Mouse (Mus musculus) gastrocnemius, postnatal 10 days (tissue): ENCODE measurements around the gene Ints4. TPM values are rescaled to one million over a fixed set of nuclear protein-coding genes. Genes with fewer than 3 reads are reported as not detected.
"Not testable (repeated sequence)": the region's sequence is repeated elsewhere in the genome, so short reads cannot be mapped to it uniquely, and the experiment has no call there.

ENCODE experiments used
- DNase-seq: peaks from one replicate; pipeline ENCODE4 v3.0.0; 2021; ENCODE audit warnings: mixed read lengths
- long read RNA-seq, 2 experiments: library from polyadenylated mRNA; stranded (forward); transcript quantifications; one replicate each; pipeline ENCODE4 v2.0.0; 2021
- total RNA-seq, 2 experiments: library from RNA; stranded (reverse); gene quantifications; 2 replicates each; pipeline ENCODE4 v1.2.3; 2021

Gene Ints4
- total RNA-seq: 10 to 100 TPM; 27.2 to 27.3 TPM
- long read RNA-seq, experiment 1, transcript Ints4-201 (23 exons, 3,240 nt): major isoform, 18 of 29 reads
- long read RNA-seq, experiment 1, partial matches to known transcripts: 3 of 29 reads
- long read RNA-seq, experiment 1, other reads (novel, unspliced or antisense): 8 of 29 reads
- long read RNA-seq, experiment 2, transcript Ints4-201 (23 exons, 3,240 nt): major isoform, 17 of 26 reads
- long read RNA-seq, experiment 2, partial matches to known transcripts: 3 of 26 reads
- long read RNA-seq, experiment 2, other reads (novel, unspliced or antisense): 6 of 26 reads

- DNase-seq: peak; percentile 83
These were observed at the start of gene Ints4 for GRCm38 (mm10) chr7:97480821-97481339. Gene Ints4, plus strand, starts transcription at chr7:97480956.

GRCm38 (mm10) chr7:97433517-97433916, 47.2 kb upstream of the Ints4 start:
- DNase-seq: not testable (repeated sequence)

- DNase-seq: no peak
These were observed 46.2 kb upstream of the Ints4 start for GRCm38 (mm10) chr7:97434517-97434916.

GRCm38 (mm10) chr7:97438986-97439385, 41.8 kb upstream of the Ints4 start:
- DNase-seq: no peak

- peak; percentile 85 for DNase-seq
These were observed 34.4 kb upstream of the Ints4 start for GRCm38 (mm10) chr7:97446171-97446925.

- DNase-seq: no peak
These were observed 33.7 kb upstream of the Ints4 start for GRCm38 (mm10) chr7:97447050-97447531.

DNA sequence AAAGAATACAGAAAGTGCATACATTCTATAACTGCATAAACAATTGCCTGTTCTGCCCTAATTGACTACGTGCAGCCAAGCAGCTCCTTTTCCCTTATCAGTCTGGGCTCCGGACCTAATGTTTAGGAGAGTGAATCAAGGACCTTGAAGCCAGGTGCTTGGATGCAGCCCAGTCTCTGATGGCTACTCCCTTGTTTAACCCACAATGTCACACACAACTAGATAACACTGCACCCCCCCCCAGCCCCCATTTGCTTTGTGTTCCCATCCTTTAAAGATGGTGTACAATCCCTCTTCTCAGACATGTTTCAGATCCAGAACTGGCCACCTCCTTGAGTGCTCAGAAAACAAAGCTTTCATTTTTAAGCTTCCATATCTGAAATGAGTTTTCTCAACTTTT, 29.7 kb upstream of the Ints4 start, which contains the start of gene Kctd14:
Kctd14 (plus strand) TSS at position 301 of the 400 bp plus-strand sequence.
- DNase-seq: not testable (repeated sequence)

GRCm38 (mm10) chr7:97452196-97452595, 28.6 kb upstream of the Ints4 start:
- DNase-seq: no peak

DNA sequence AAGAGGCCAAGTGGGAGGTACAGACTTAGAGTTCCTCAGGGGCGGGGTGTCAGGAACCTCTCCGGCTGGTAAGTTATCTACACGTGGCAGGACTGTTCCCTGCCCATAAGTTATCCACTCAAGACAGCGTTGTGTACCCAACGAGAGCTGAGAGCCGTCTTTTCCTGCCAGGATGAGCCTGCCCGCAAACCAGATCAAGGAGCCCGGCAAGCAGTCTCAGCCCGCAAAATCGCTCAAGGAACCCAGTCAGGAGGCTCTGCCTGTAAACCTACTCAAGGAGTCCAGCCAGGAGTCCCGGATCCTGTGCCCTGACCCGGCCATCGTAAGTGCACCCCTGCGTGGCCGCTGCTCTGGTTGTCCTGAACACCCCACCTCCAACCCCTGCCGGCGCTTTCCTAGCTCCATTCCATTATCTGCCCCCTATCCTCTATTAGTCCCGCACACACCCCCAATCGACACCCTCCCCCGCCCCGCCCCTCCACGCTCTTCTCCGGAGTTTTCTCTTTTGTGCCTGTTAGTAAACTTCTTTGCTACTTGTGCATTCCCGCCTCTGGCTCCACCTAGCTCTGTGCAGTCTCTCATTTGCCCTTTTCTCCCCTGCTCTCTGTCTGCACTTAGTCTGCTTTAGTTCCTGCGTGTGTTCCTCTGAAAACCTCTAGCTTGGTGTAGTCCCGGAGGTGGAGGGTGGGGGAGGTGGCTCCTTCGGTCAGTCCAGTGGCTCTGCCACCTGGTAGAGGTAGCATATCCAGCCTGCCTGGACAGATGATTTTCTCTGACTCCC, 27.4 kb upstream of the Ints4 start:
- peak; percentile 13 for DNase-seq

GRCm38 (mm10) chr7:97454795-97455194, 26.0 kb upstream of the Ints4 start:
- DNase-seq: no peak

- DNase-seq: no peak
These were observed 25.2 kb upstream of the Ints4 start for GRCm38 (mm10) chr7:97455577-97455976.

GRCm38 (mm10) chr7:97473001-97473400, 7.8 kb upstream of the Ints4 start:
- no peak for DNase-seq

DNA sequence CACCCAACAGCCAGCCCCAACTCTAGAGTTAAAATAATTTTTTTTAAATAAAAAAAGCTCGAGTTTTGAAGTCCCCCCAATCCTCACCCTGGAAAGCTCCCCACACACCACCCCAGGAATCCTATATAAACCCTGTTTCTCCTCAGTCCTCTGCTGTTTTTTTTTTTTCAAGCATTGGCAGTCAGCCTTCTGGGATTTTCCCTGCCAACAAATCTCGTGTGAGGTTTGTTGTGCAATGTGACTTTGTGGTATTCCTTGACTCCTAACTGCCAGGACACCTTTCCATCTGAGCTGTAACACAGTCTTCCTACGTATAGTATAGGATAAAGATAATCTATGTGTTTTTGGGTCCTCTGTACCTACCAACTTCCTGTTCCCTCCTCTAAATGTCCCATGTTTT, 1.4 kb upstream of the Ints4 start:
- DNase-seq: no peak

- DNase-seq: no peak
These were observed 466 bp upstream of the Ints4 start for GRCm38 (mm10) chr7:97480290-97480689.

GRCm38 (mm10) chr7:97483378-97483777, 2.6 kb downstream of the Ints4 start:
- DNase-seq: no peak

DNA sequence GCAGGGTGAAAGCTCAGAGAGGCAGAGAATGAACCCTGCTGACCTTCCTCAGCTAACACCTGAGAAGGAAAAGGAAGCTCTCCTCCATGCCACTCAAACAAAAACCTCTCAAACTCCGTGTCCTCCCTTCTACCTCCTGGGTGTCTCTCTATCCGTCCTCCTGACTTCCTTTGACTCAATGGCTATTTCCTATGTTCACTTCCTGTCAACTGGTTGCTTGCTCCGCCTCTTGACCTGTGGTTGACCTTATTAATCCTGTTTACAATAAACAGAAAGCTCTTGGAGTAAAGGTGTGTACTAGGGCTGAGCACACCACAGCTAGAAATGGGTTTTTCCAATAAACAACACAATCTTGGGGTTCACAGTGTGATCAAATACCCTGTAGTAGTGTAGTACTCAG, 10.4 kb downstream of the Ints4 start:
- DNase-seq: no peak

- no peak for DNase-seq
These were observed 11.7 kb downstream of the Ints4 start for GRCm38 (mm10) chr7:97492420-97492819.

DNA sequence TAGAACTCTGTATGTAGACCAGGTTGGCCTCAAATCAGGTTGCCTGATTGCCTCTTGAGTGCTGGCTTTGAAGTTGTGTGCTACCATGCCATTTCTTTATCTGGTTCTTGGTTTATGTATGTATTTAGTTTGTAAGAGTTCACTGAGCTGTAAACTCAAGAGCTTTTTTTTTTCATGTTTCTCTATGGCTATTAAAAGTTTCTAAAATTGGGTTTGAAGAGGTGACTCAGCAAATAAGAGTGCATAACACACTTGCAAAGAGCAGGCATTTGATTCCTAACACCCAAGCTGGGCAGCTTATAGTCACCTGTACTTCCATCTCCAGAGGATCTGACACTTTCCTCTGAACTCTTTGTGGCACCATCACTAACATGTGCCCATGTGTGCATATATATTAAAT, 14.3 kb downstream of the Ints4 start:
- DNase-seq: no peak

DNA sequence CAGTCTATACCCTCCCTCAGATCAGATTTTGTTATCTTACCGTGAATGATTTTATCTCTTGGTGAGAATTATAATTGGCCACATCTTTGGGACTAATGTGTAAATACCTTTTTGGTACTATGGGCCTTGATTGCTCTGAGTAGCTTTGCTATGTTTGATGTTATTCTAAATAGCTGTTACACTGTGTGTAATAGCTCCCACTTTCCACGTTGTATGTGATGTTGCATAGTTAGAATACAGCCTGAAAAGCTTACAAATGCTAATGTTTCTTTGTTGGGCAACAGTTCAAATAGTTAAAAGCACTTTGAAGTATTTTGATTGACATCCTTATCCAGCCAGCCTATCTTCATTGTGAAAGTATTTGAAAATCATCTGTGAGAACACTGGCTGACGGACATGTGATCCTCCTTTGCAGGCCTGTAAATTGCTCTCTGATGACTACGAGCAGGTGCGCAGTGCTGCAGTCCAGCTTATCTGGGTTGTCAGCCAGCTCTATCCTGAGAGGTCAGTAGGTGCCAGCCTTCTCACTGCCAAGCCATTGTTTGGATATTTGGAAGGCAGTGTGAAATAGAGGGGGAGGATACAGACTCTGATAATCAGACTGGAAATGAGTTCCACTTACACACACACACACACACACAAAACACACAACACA, 19.9 kb downstream of the Ints4 start:
- DNase-seq: peak; percentile 12

DNA sequence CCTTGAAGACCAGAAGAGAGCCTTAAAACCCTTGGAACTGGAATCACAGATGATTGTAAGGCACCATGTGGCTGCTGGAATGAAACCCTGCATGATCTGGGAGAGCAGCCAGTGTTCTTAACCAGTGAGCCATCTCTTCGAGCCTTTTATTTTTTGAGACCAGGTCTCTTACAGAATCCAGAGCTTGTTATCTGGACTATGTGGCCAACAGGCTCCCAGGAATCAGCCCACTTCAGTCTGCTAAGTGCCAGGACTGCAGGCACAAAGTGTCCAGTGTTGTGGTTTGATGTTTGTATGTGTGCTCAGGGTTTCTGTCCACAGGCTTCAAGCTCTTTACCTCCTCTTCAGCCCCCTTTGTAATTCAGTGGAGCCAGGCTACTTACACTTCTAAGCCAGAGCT, 34.0 kb downstream of the Ints4 start:
- DNase-seq: no peak

GRCm38 (mm10) chr7:97519935-97520334, 39.2 kb downstream of the Ints4 start:
- DNase-seq: no peak

DNA sequence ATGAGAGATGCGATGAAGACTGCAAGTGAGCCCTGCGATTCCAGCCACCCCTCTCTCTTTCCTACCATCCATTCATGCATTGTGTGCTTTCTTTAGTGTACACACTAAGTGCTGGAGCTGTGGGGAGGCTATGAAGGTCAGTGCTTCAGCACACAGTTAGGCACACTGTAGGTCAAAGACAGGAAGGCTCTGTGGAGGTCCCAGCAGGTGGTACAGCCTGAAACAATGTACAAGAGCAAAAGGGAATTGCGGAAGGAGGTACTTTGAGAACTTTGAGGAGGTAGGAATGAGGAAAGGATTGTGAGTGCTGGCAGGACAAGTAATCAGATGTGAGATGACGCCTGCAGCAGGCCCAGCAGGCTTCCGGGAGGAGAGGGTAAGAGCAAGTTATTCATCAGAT, 54.8 kb downstream of the Ints4 start:
- DNase-seq: no peak
